Mouse (Mus musculus) gastrocnemius, postnatal 10 days (tissue): ENCODE data around the gene Gm45021. TPM values are rescaled to one million over a fixed set of nuclear protein-coding genes. Genes with fewer than 3 reads are reported as not detected.

Source experiments
- DNase-seq: peaks from one replicate; pipeline ENCODE4 v3.0.0; 2021; ENCODE audit warnings: mixed read lengths
- long read RNA-seq, 2 experiments: library from polyadenylated mRNA; stranded (forward); transcript quantifications; one replicate each; pipeline ENCODE4 v2.0.0; 2021
- total RNA-seq, 2 experiments: library from RNA; stranded (reverse); gene quantifications; 2 replicates each; pipeline ENCODE4 v1.2.3; 2021

Gene Gm45021
- total RNA-seq: not detected
- long read RNA-seq, experiment 1, partial matches to known transcripts: 0 of 4 reads
- long read RNA-seq, experiment 1, other reads (novel, unspliced or antisense): 4 of 4 reads
- long read RNA-seq, experiment 2: 0 reads

GRCm38 (mm10) chr6:48589194-48589750 is at the start of gene Gm45021:
Gene Gm45021, plus strand, starts transcription at chr6:48589610.
- DNase-seq: no peak

- DNase-seq: no peak
Observed at GRCm38 (mm10) chr6:48539860-48540259, 49.5 kb upstream of the Gm45021 start.

GRCm38 (mm10) chr6:48540721-48541120 is 48.7 kb upstream of the Gm45021 start:
- DNase-seq: no peak

- no peak for DNase-seq
Observed at GRCm38 (mm10) chr6:48541560-48542450, 47.6 kb upstream of the Gm45021 start.

- DNase-seq: no peak
Observed at GRCm38 (mm10) chr6:48542631-48543030, 46.8 kb upstream of the Gm45021 start.

GRCm38 (mm10) chr6:48545251-48545650 is 44.2 kb upstream of the Gm45021 start:
- DNase-seq: no peak

- no peak for DNase-seq
Observed at GRCm38 (mm10) chr6:48546271-48546670, 43.1 kb upstream of the Gm45021 start.

- no peak for DNase-seq
Observed at GRCm38 (mm10) chr6:48546858-48547257, 42.6 kb upstream of the Gm45021 start.

GRCm38 (mm10) chr6:48548314-48548713 is 41.1 kb upstream of the Gm45021 start:
- no peak for DNase-seq

GRCm38 (mm10) chr6:48552918-48553317 is 36.5 kb upstream of the Gm45021 start:
- no peak for DNase-seq

- DNase-seq: no peak
Observed at GRCm38 (mm10) chr6:48553819-48554218, 35.6 kb upstream of the Gm45021 start.

- DNase-seq: peak; percentile 100
Observed at GRCm38 (mm10) chr6:48554280-48555103, 34.9 kb upstream of the Gm45021 start, which contains the start of gene Lrrc61. Gene Lrrc61, plus strand, starts transcription at chr6:48554796.

- no peak for DNase-seq
Observed at GRCm38 (mm10) chr6:48555104-48555890, 34.1 kb upstream of the Gm45021 start.

GRCm38 (mm10) chr6:48555956-48556355 is 33.5 kb upstream of the Gm45021 start:
- DNase-seq: no peak

- DNase-seq: no peak
Observed at GRCm38 (mm10) chr6:48565693-48566310, 23.6 kb upstream of the Gm45021 start.

GRCm38 (mm10) chr6:48566312-48566711 is 23.1 kb upstream of the Gm45021 start:
- peak; percentile 59 for DNase-seq

- DNase-seq: peak; percentile 53
Observed at GRCm38 (mm10) chr6:48568036-48568984, 21.1 kb upstream of the Gm45021 start.

GRCm38 (mm10) chr6:48569065-48569807 is 20.2 kb upstream of the Gm45021 start:
- DNase-seq: no peak

GRCm38 (mm10) chr6:48572014-48572413 is 17.4 kb upstream of the Gm45021 start:
- DNase-seq: no peak
